Mouse (Mus musculus) hindbrain, embryonic 10.5 days (tissue): ENCODE results near the gene Psmb11. TPM values are rescaled to one million over a fixed set of nuclear protein-coding genes. Genes with fewer than 3 reads are reported as not detected.

Source experiments
- DNase-seq: peaks from one replicate; pipeline ENCODE4 v3.0.0-alpha.2; 2017; ENCODE audit warnings: low spot score
- H3K27ac ChIP-seq: fragments of 300-500 bp; sonication (generic); 2 replicates; pipeline ENCODE4 v1.5.1; 2016; ENCODE audit warnings: mild to moderate bottlenecking, moderate library complexity
- H3K27me3 ChIP-seq: fragments of 300-500 bp; sonication (generic); 2 replicates; pipeline ENCODE4 v1.6.1; 2016; ENCODE audit warnings: mild to moderate bottlenecking; ENCODE audit not compliant: poor library complexity, insufficient read depth, severe bottlenecking
- H3K36me3 ChIP-seq: fragments of 300-500 bp; sonication (generic); 2 replicates; pipeline ENCODE4 v1.6.1; 2016; ENCODE audit warnings: mild to moderate bottlenecking, moderate library complexity
- H3K4me1 ChIP-seq: fragments of 300-500 bp; sonication (generic); replicated peaks from 2 replicates; pipeline ENCODE4 v1.6.1; 2016; ENCODE audit warnings: mild to moderate bottlenecking
- H3K4me3 ChIP-seq: fragments of 300-500 bp; sonication (generic); 2 replicates; pipeline ENCODE4 v1.5.1; 2016; ENCODE audit warnings: mild to moderate bottlenecking, moderate library complexity
- H3K9me3 ChIP-seq: fragments of 300-500 bp; sonication (generic); 2 replicates; pipeline ENCODE4 v1.6.1; 2016; ENCODE audit warnings: mild to moderate bottlenecking, moderate library complexity
- WGBS: fragments of 180-500 bp; shearing (Covaris S2); methylation state at CpG from one replicate; pipeline ENCODE4 v1.1.7; 2016; 5-methylcytosine and 5-hydroxymethylcytosine counted together
- polyA plus RNA-seq: library from polyadenylated mRNA; unstranded; fragments of >200 nt; fragmentation: Nextera tagmentation; extraction: Ambion mirVana; gene quantifications from 2 replicates; pipeline ENCODE4 v1.2.1, GENCODE M21; 2016

The Psmb11 gene
- polyA plus RNA-seq, 1 experiment from 2014 or later: 0.04 TPM

GRCm38 (mm10) chr14:54583681-54584338 lies 37.4 kb upstream of the Psmb11 start:
- WGBS: 48% methylated on average over 7 of the region's 7 CpGs
- DNase-seq: peak; percentile 58
- Histone ChIP-seq H3K27ac (no peak overlapping the region), H3K36me3 (peaks cover 32% of the 10 kb centered on the region), H3K4me3 (no peak overlapping the region), H3K9me3 (no peaks in the 10 kb centered on the region), H3K27me3 (no peaks in the 10 kb centered on the region), H3K4me1 (no peaks in the 10 kb centered on the region)

- WGBS: 92% methylated on average over 16 of the region's 16 CpGs
- H3K4me3 ChIP-seq: no peak overlapping the region
- no peaks in the 10 kb centered on the region for H3K27me3 ChIP-seq
- H3K27ac ChIP-seq: no peak overlapping the region
- 0 out of 2 replicates have a peak, but pooled peaks cover 5% of the 10 kb centered on the region for H3K4me1 ChIP-seq
- H3K36me3 ChIP-seq: peaks cover 32% of the 10 kb centered on the region
- H3K9me3 ChIP-seq: no peaks in the 10 kb centered on the region
- DNase-seq: no peak
Measured at GRCm38 (mm10) chr14:54591056-54591455, 30.2 kb upstream of the Psmb11 start.

GRCm38 (mm10) chr14:54592319-54592934 lies 28.8 kb upstream of the Psmb11 start:
- Histone ChIP-seq H3K4me1 (0 out of 2 replicates have a peak, but pooled peaks cover 5% of the 10 kb centered on the region), H3K27me3 (no peaks in the 10 kb centered on the region), H3K36me3 (peaks cover 38% of the 10 kb centered on the region), H3K27ac (peak overlapping the region; percentile 37; the same call in 1 of the 2 replicates), H3K4me3 (no peak overlapping the region), H3K9me3 (no peaks in the 10 kb centered on the region)
- 79% methylated on average over 10 of the region's 10 CpGs for WGBS
- no peak for DNase-seq

DNA sequence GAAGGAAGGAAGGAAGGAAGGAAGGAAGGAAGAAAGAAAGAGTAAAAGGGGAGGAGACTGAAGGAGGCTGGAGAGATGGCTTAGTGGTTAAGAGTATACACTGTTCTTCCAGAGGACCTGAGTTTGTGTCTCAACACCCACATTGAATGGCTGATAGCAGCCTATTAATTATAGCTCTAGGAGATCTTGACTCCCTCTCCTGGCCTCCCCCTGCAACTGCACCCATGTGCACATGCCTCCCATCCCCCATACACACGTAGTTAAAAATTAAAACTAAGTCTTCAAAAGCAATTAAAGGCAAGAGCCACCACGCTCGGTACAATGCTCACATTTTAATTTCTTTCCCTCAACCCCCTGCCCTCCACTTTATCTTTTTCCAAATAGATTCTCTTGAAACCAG lies 27.2 kb upstream of the Psmb11 start:
- Histone ChIP-seq H3K36me3 (peaks cover 44% of the 10 kb centered on the region), H3K27ac (no peak overlapping the region), H3K4me1 (0 out of 2 replicates have a peak, but pooled peaks cover 5% of the 10 kb centered on the region), H3K9me3 (no peaks in the 10 kb centered on the region), H3K27me3 (no peaks in the 10 kb centered on the region), H3K4me3 (no peak overlapping the region)
- 87% methylated on average over 3 of the region's 3 CpGs for WGBS
- DNase-seq: no peak

- peaks cover 48% of the 10 kb centered on the region for H3K36me3 ChIP-seq
- no peaks in the 10 kb centered on the region for H3K9me3 ChIP-seq
- no peaks in the 10 kb centered on the region for H3K27me3 ChIP-seq
- peak overlapping the region; percentile 5; the same call in 1 of the 2 replicates for H3K27ac ChIP-seq
- H3K4me1 ChIP-seq: 0 out of 2 replicates have a peak, but pooled peaks cover 5% of the 10 kb centered on the region
- 68% methylated on average over 28 of the region's 28 CpGs for WGBS
- H3K4me3 ChIP-seq: no peak overlapping the region
- DNase-seq: no peak
Measured at GRCm38 (mm10) chr14:54594631-54595414, 26.4 kb upstream of the Psmb11 start.

- 81% methylated on average over 7 of the region's 7 CpGs for WGBS
- DNase-seq: no peak
- Histone ChIP-seq H3K9me3 (no peaks in the 10 kb centered on the region), H3K27ac (no peak overlapping the region), H3K27me3 (no peaks in the 10 kb centered on the region), H3K36me3 (peaks cover 40% of the 10 kb centered on the region), H3K4me1 (0 out of 2 replicates have a peak, but pooled peaks cover 6% of the 10 kb centered on the region), H3K4me3 (no peak overlapping the region)
Measured at GRCm38 (mm10) chr14:54597084-54597483, 24.1 kb upstream of the Psmb11 start.

- H3K4me1 ChIP-seq: peaks cover 32% of the 10 kb centered on the region
- H3K27me3 ChIP-seq: no peaks in the 10 kb centered on the region
- 83% methylated on average over 2 of the region's 2 CpGs for WGBS
- no peak for DNase-seq
- H3K36me3 ChIP-seq: peaks cover 15% of the 10 kb centered on the region
- H3K9me3 ChIP-seq: no peaks in the 10 kb centered on the region
- no peak overlapping the region for H3K27ac ChIP-seq
- no peak overlapping the region for H3K4me3 ChIP-seq
Measured at GRCm38 (mm10) chr14:54601601-54602000, 19.6 kb upstream of the Psmb11 start.

GRCm38 (mm10) chr14:54602613-54603012 lies 18.6 kb upstream of the Psmb11 start:
- no peak for DNase-seq
- no peaks in the 10 kb centered on the region for H3K9me3 ChIP-seq
- 47% methylated on average over 4 of the region's 4 CpGs for WGBS
- peaks cover 37% of the 10 kb centered on the region for H3K4me1 ChIP-seq
- H3K4me3 ChIP-seq: peak overlapping the region; percentile 59
- H3K27me3 ChIP-seq: no peaks in the 10 kb centered on the region
- H3K27ac ChIP-seq: peak overlapping the region; percentile 94
- peaks cover 9% of the 10 kb centered on the region for H3K36me3 ChIP-seq

- Histone ChIP-seq H3K27me3 (no peaks in the 10 kb centered on the region), H3K4me1 (peaks cover 37% of the 10 kb centered on the region), H3K27ac (peak overlapping the region; percentile 94), H3K36me3 (peaks cover 9% of the 10 kb centered on the region), H3K9me3 (no peaks in the 10 kb centered on the region), H3K4me3 (peak overlapping the region; percentile 59)
- DNase-seq: peak; percentile 97
- under 1% methylated on average over 46 of the region's 46 CpGs for WGBS
Measured at GRCm38 (mm10) chr14:54603038-54603654, 18.1 kb upstream of the Psmb11 start.

- Histone ChIP-seq H3K4me1 (peaks cover 37% of the 10 kb centered on the region), H3K36me3 (peaks cover 8% of the 10 kb centered on the region), H3K27ac (peak overlapping the region; percentile 94), H3K4me3 (peak overlapping the region; percentile 59), H3K27me3 (no peaks in the 10 kb centered on the region), H3K9me3 (no peaks in the 10 kb centered on the region)
- WGBS: 85% methylated on average over 8 of the region's 8 CpGs
- no peak for DNase-seq
Measured at GRCm38 (mm10) chr14:54603686-54604085, 17.5 kb upstream of the Psmb11 start.

GRCm38 (mm10) chr14:54605752-54606321 lies 15.4 kb upstream of the Psmb11 start, which contains the start of gene 4931414P19Rik:
TSS of gene 4931414P19Rik (minus strand) at chr14:54605993.
- Histone ChIP-seq H3K27ac (peak within 1 kb of the TSS; percentile 94), H3K4me1 (peaks cover 37% of the 10 kb centered on the region), H3K36me3 (peaks cover 4% of the 10 kb centered on the region), H3K9me3 (no peaks in the 10 kb centered on the region), H3K27me3 (no peaks in the 10 kb centered on the region), H3K4me3 (peak within 1 kb of the TSS; percentile 60)
- peak; percentile 80 for DNase-seq
- under 1% methylated on average over 39 of the region's 39 CpGs for WGBS

- no peak for DNase-seq
- WGBS: 52% methylated on average over 8 of the region's 8 CpGs
- no peak overlapping the region for H3K27ac ChIP-seq
Measured at GRCm38 (mm10) chr14:54607226-54607625, 14.0 kb upstream of the Psmb11 start.

More at GRCm38 (mm10) chr14:54607226-54607625, 14.0 kb upstream of the Psmb11 start:
- Histone ChIP-seq H3K4me3 (no peak overlapping the region), H3K27me3 (no peaks in the 10 kb centered on the region), H3K9me3 (no peaks in the 10 kb centered on the region), H3K4me1 (peaks cover 34% of the 10 kb centered on the region), H3K36me3 (peaks cover 18% of the 10 kb centered on the region)
